22 mouse cellular contexts compared by ENCODE assay signal in the genomic region with DNA sequence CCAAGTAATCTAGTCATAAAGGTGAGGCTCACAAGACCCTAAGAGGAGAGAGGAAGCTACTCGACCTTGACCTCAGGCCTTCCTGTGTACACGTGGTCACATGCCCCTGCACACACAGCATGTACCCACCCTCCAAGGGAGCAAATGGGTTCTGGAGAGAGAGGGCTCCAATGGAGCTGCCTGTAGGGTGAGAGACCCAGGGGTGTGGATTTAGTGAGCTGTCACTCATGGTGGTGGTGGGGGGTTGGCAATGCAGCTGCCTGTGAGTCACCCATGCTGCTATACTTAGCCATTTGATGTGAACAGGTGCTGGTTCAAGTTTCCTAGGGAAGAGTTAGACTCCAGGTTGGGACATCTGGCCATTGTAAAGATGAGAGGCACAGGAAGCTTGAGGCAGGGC. TPM values are rescaled to one million over a fixed set of nuclear protein-coding genes. Genes with fewer than 3 reads are reported as not detected.
DNase-seq lines count a peak whose midpoint lies in the region; ATAC-seq and TF ChIP-seq lines count a peak whose summit lies in the region.
"Had no signal": no experiment of that assay in that cellular context is flagged by ENCODE, and none has a peak within 500 bp of the region (broad histone marks: within the 10 kb centered on the region; RNA-seq: fewer than 3 reads in every experiment).

No protein-coding gene starts in this region.

- H3K36me3 ChIP-seq in heart, embryonic 16.5 days (ENCODE audit: control insufficient read depth, insufficient read depth) = no peaks in the 10 kb centered on the region
- H3K36me3 ChIP-seq in heart, embryonic 11.5 days (ENCODE audit: control insufficient read depth, insufficient read depth, low read length) = no peaks in the 10 kb centered on the region
- H3K36me3 ChIP-seq in ES-E14 (ENCODE audit: control insufficient read depth, insufficient read depth, low read length, poor library complexity, severe bottlenecking) = no peaks in the 10 kb centered on the region
- no peaks in the 10 kb centered on the region for H3K36me3 ChIP-seq in myocyte (ENCODE audit: control insufficient read depth, insufficient read depth)
- H3K36me3 ChIP-seq: embryonic facial prominence, embryonic 12.5 days; G1E; heart, embryonic 10.5 days; kidney, embryonic 15.5 days; midbrain, embryonic 10.5 days; neural tube, embryonic 12.5 days had no signal

- H3K4me2 ChIP-seq in heart, embryonic 16.5 days (ENCODE audit: low read depth, low read length) = no peak overlapping the region
- no peak overlapping the region for H3K4me2 ChIP-seq in heart, embryonic 11.5 days
- H3K4me2 ChIP-seq in myocyte (ENCODE audit: low read depth) = peak overlapping the region; percentile 26
- H3K4me2 ChIP-seq: embryonic facial prominence, embryonic 12.5 days; kidney, embryonic 15.5 days; neural tube, embryonic 12.5 days had no signal

- in situ Hi-C loops in ES-E14 (cut with MboI; ENCODE audit: low sequenced_read_pairs in 2 of 2, unreplicated experiment in 2 of 2) = no loop called here

- H3ac ChIP-seq in myocyte (ENCODE audit: control insufficient read depth, insufficient read length) = no peak overlapping the region

- no peak for DNase-seq in ES-E14 (ENCODE audit: low read depth, low spot score)
- DNase-seq in thymus, postnatal 25 days = peak; percentile 73
- DNase-seq in right cerebral cortex, postnatal 36 days (ENCODE audit: low spot score in 2 of 2) = no peak
- no peak for DNase-seq in c-Kit-positive CD71-positive TER-119-positive erythroid progenitor cells, embryonic 14.5 days (ENCODE audit: low spot score)
- no peak for DNase-seq in cerebellum, adult 11-12 months
- DNase-seq: cerebellum, adult 8-10 months; forebrain, postnatal 0 days; liver, postnatal 0 days; right cerebral cortex, adult 18-20 months had no signal

- no peaks in the 10 kb centered on the region; the same call in 1 of the 2 replicates for H3K27me3 ChIP-seq in heart, embryonic 16.5 days (ENCODE audit: control insufficient read depth, insufficient read depth, low read length)
- no peaks in the 10 kb centered on the region for H3K27me3 ChIP-seq in heart, embryonic 11.5 days (ENCODE audit: control insufficient read depth, insufficient read depth, low read length)
- H3K27me3 ChIP-seq in myocyte (ENCODE audit: control insufficient read depth, insufficient read depth, insufficient read length) = no peaks in the 10 kb centered on the region
- H3K27me3 ChIP-seq: kidney, embryonic 15.5 days had no signal

- H3K9ac ChIP-seq in heart, embryonic 16.5 days (ENCODE audit: low read length) = no peak overlapping the region
- H3K9ac ChIP-seq in heart, embryonic 11.5 days (ENCODE audit: low read depth, low read length) = no peak overlapping the region
- no peak overlapping the region for H3K9ac ChIP-seq in ES-E14 (ENCODE audit: insufficient read depth, low read depth, low read length, poor library complexity, severe bottlenecking)
- H3K9ac ChIP-seq: embryonic facial prominence, embryonic 12.5 days; forebrain, postnatal 0 days; kidney, embryonic 15.5 days; liver, postnatal 0 days; neural tube, embryonic 12.5 days had no signal

- no peak overlapping the region for H3K4me3 ChIP-seq in heart, embryonic 16.5 days (ENCODE audit: low read length)
- H3K4me3 ChIP-seq in heart, embryonic 11.5 days (ENCODE audit: low read depth, low read length) = no peak overlapping the region
- H3K4me3 ChIP-seq in ES-E14 (ENCODE audit: insufficient read depth in 1 of 2, low read depth in 1 of 2, low read length in 2 of 2, poor library complexity in 1 of 2, severe bottlenecking in 1 of 2) = no peak overlapping the region
- no peak overlapping the region for H3K4me3 ChIP-seq in myocyte
- H3K4me3 ChIP-seq: embryonic facial prominence, embryonic 12.5 days; heart, embryonic 10.5 days; kidney, embryonic 15.5 days; midbrain, embryonic 10.5 days; neural tube, embryonic 12.5 days had no signal

- ATAC-seq in heart, embryonic 16.5 days (replicated peaks; ENCODE audit: extremely low read depth, insufficient read depth, low FRiP score) = peak; percentile 23; the same call in 1 of the 2 replicates
- no peak for ATAC-seq in heart, embryonic 11.5 days (replicated peaks; ENCODE audit: insufficient number of reproducible peaks, low FRiP score, low TSS enrichment)
- ATAC-seq: forebrain, postnatal 0 days; hindbrain, embryonic 16.5 days; intestine, embryonic 16.5 days; liver, postnatal 0 days had no signal

- H3K79me2 ChIP-seq in myocyte (ENCODE audit: control insufficient read depth, insufficient read depth) = no peaks in the 10 kb centered on the region

- peaks cover 6% of the 10 kb centered on the region; the same call in 1 of the 2 replicates for H3K4me1 ChIP-seq in heart, embryonic 16.5 days (ENCODE audit: control insufficient read depth, insufficient read depth, low read length)
- peaks cover 6% of the 10 kb centered on the region; the same call in 1 of the 2 replicates for H3K4me1 ChIP-seq in heart, embryonic 11.5 days (ENCODE audit: control insufficient read depth, insufficient read depth, low read length)
- peaks cover 17 to 29% of the 10 kb centered on the region in 2 experiments for H3K4me1 ChIP-seq in ES-E14 (ENCODE audit: control insufficient read depth in 2 of 2, insufficient read depth in 2 of 2, low read length in 2 of 2, poor library complexity in 1 of 2)
- H3K4me1 ChIP-seq: embryonic facial prominence, embryonic 12.5 days had no signal

- H3K27ac ChIP-seq in heart, embryonic 16.5 days (ENCODE audit: low read length) = no peak overlapping the region
- H3K27ac ChIP-seq in heart, embryonic 11.5 days (ENCODE audit: low read depth, low read length) = no peak overlapping the region
- H3K27ac ChIP-seq in ES-E14 (ENCODE audit: insufficient read depth, low read depth, low read length, poor library complexity, severe bottlenecking) = peak overlapping the region; percentile 26; the same call in 1 of the 2 replicates
- H3K27ac ChIP-seq: embryonic facial prominence, embryonic 12.5 days; heart, embryonic 10.5 days; kidney, embryonic 15.5 days; midbrain, embryonic 10.5 days; neural tube, embryonic 12.5 days had no signal

- no peak for TF ChIP-seq POLR2A in myocyte (IDR thresholded peaks at IDR 0.05; ENCODE audit: insufficient read length, low read depth)

- 31% methylated on average over 2 of the region's 2 CpGs for WGBS in heart, embryonic 16.5 days
- WGBS in heart, embryonic 11.5 days (ENCODE audit: insufficient replicate concordance) = 55% methylated on average over 2 of the region's 2 CpGs

- H3K9me3 ChIP-seq in heart, embryonic 16.5 days (replicated peaks; ENCODE audit: control insufficient read depth, low read length) = no peaks in the 10 kb centered on the region
- H3K9me3 ChIP-seq in heart, embryonic 11.5 days (replicated peaks; ENCODE audit: control insufficient read depth, low read length) = no peaks in the 10 kb centered on the region
- H3K9me3 ChIP-seq in ES-E14 (ENCODE audit: control insufficient read depth, insufficient read depth, low read depth, low read length) = no peaks in the 10 kb centered on the region
- H3K9me3 ChIP-seq: embryonic facial prominence, embryonic 12.5 days; G1E; heart, embryonic 10.5 days; kidney, embryonic 15.5 days; midbrain, embryonic 10.5 days; neural tube, embryonic 12.5 days had no signal

TF ChIP-seq in ES-E14, 5 proteins besides CTCF, POLR2A, EP300 and RAD21:
- TF ChIP-seq HCFC1 (IDR thresholded peaks at IDR 0.05; ENCODE audit: borderline replicate concordance, insufficient read depth, low read length) (no peak), CHD2 (IDR thresholded peaks at IDR 0.05; ENCODE audit: low read depth, low read length) (no peak), MAFK (IDR thresholded peaks at IDR 0.05; ENCODE audit: insufficient read depth, low read depth, low read length) (no peak)

TF ChIP-seq in myocyte, 11 proteins besides CTCF, POLR2A, EP300 and RAD21:
- TF ChIP-seq MYOG (IDR thresholded peaks at IDR 0.05; ENCODE audit: control insufficient read depth in 1 of 3, insufficient read depth in 1 of 3, insufficient read length in 2 of 3, low read depth in 2 of 3) (peak; percentile 83 to 94 (median 89)), MYOD1 (IDR thresholded peaks at IDR 0.05; ENCODE audit: control insufficient read depth in 1 of 3, insufficient read length in 2 of 3, low read depth in 2 of 3) (peak; percentile 74 to 96 (median 86)), USF1 (IDR thresholded peaks at IDR 0.05; ENCODE audit: low read depth) (peak; percentile 54), TCF3 (IDR thresholded peaks at IDR 0.05; ENCODE audit: insufficient read length, low read depth) (peak; percentile 57), REST (IDR thresholded peaks at IDR 0.05; ENCODE audit: insufficient read depth, insufficient read length) (no peak), TCF12 (IDR thresholded peaks at IDR 0.05; ENCODE audit: insufficient read depth, poor library complexity, severe bottlenecking) (peak; percentile 86), POLR2AphosphoS2 (IDR thresholded peaks at IDR 0.05; ENCODE audit: insufficient read length, low read depth) (no peak)

RNA-seq across cellular contexts. Expression of a gene that starts 6.3 kb away (rescaled TPM):
- polyA plus RNA-seq in heart, embryonic 16.5 days (2015; fragmentation: Nextera tagmentation; extraction: Ambion mirVana) = 2.1 and 2.6 TPM in 2 replicates
- 2.7 and 5.3 TPM in 2 replicates for polyA plus RNA-seq in heart, embryonic 11.5 days (2014; fragmentation: Nextera tagmentation; extraction: Ambion mirVana)
- total RNA-seq in ES-E14 (2012; rRNA removed) = 3.7 and 6.8 TPM in 2 replicates
- polyA plus RNA-seq in myocyte (2012; fragmentation: generic; extraction: Trizol) = 4.3 TPM

RNA-seq across cellular contexts. Expression of a gene that starts 41.4 kb away (rescaled TPM):
- polyA plus RNA-seq in heart, embryonic 16.5 days (2015; fragmentation: Nextera tagmentation; extraction: Ambion mirVana) = 2.7 and 3.3 TPM in 2 replicates
- polyA plus RNA-seq in heart, embryonic 11.5 days (2014; fragmentation: Nextera tagmentation; extraction: Ambion mirVana) = 0.65 and 1.3 TPM in 2 replicates
- total RNA-seq in ES-E14 (2012; rRNA removed) = 1.2 and 1.3 TPM in 2 replicates
- polyA plus RNA-seq in myocyte (2012; fragmentation: generic; extraction: Trizol) = 1.1 TPM
- polyA plus RNA-seq: G1E had no signal

RNA-seq across cellular contexts. Expression of a gene that starts 45.4 kb away (rescaled TPM):
- polyA plus RNA-seq in heart, embryonic 16.5 days (2015; fragmentation: Nextera tagmentation; extraction: Ambion mirVana) = 54.0 and 57.4 TPM in 2 replicates
- 68.0 and 71.6 TPM in 2 replicates for polyA plus RNA-seq in heart, embryonic 11.5 days (2014; fragmentation: Nextera tagmentation; extraction: Ambion mirVana)
- total RNA-seq in ES-E14 (2012; rRNA removed) = 42.4 and 50.6 TPM in 2 replicates
- 27.2 TPM for polyA plus RNA-seq in myocyte (2012; fragmentation: generic; extraction: Trizol)

RNA-seq across cellular contexts. Expression of a gene that starts 45.9 kb away (rescaled TPM):
- polyA plus RNA-seq in heart, embryonic 16.5 days (2015; fragmentation: Nextera tagmentation; extraction: Ambion mirVana) = 0.20 and 0.32 TPM in 2 replicates
- polyA plus RNA-seq in heart, embryonic 11.5 days (2014; fragmentation: Nextera tagmentation; extraction: Ambion mirVana) = 0.14 TPM in 1 of 2 replicates, not detected in the other
- total RNA-seq in ES-E14 (2012; rRNA removed) = 0.22 and 0.42 TPM in 2 replicates
- polyA plus RNA-seq in myocyte (2012; fragmentation: generic; extraction: Trizol) = not detected
- total RNA-seq: common myeloid progenitor, adult 5-6 weeks; G1E; hematopoietic stem cell, adult 5-6 weeks had no signal
- polyA plus RNA-seq: embryonic facial prominence, embryonic 12.5 days; G1E; neural tube, embryonic 12.5 days had no signal
